Mouse (Mus musculus) hematopoietic stem cell, adult 5-6 weeks (primary cell): ENCODE measurements around the gene H2-Ke6. TPM values are rescaled to one million over a fixed set of nuclear protein-coding genes. Genes with fewer than 3 reads are reported as not detected.

Experiments
- ATAC-seq, 2 experiments: fragments of 125-278 bp in 1 of 2; replicated peaks in 1 of 2; 2 replicates each; pipeline ENCODE4 v1.8.0; 2016 to 2017; ENCODE audit warnings: inconsistent platforms in 2 of 2, mild to moderate bottlenecking in 2 of 2, moderate number of reproducible peaks in 2 of 2, low read depth in 1 of 2, moderate TSS enrichment in 1 of 2; ENCODE audit not compliant: low FRiP score in 2 of 2, poor library complexity in 2 of 2, severe bottlenecking in 2 of 2, insufficient read depth in 1 of 2, low TSS enrichment in 1 of 2
- total RNA-seq: library from RNA; stranded (forward); fragments of 172-1452, 232-1000 nt; gene quantifications from 2 replicates; pipeline ENCODE4 v1.2.3, GENCODE M21; 2017

H2-Ke6 gene
- total RNA-seq, 1 experiment from 2014 or later: 81.8 TPM

DNA sequence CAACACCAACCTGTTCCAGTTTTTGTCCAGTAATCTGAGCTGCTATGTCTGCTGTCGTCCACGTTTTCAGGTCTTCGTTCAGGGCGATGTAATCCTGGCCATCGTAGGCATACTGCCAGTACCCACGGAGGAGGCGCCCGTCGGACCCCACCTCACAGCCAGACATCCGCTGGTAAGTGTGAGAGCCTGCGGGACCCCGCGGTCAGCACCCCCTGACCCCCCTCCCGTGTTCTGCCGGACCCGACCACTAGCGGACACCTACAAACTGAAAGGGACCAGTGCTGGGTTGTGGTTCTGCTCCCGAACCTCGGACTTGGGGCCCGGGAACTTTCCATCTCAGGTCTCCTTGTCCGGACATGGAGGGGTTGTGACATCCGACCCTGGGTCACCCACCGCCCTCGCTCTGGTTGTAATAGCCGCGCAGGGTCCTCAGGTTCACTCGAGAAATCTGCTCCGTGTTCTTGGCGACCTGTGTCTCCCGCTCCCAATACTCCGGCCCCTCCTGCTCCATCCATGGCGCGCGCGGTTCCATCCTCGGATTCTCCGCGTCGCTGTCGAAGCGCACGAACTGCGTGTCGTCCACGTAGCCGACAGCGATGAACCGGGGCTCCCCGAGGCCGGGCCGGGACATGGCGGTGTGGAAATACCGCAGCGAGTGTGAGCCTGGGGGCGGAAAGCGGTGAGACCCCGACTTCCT lies 49.9 kb downstream of the H2-Ke6 start:
- no peak for ATAC-seq

Other genes with a start within 250 kb of the H2-Ke6 start
- 5.6 and 6.6 TPM in 2 replicates for gene Angptl4, start 246.2 kb downstream of the H2-Ke6 start, total RNA-seq
- 7.6 and 12.8 TPM in 2 replicates for gene Kank3, start 217.5 kb downstream of the H2-Ke6 start, total RNA-seq
- 2,029 and 3,129 TPM in 2 replicates for gene Rps28, start 203.5 kb downstream of the H2-Ke6 start, total RNA-seq
- 123 and 126 TPM in 2 replicates for gene Ndufa7, start 203.5 kb downstream of the H2-Ke6 start, total RNA-seq
- gene Cd320, start 185.0 kb downstream of the H2-Ke6 start, total RNA-seq: 11.3 and 22.1 TPM in 2 replicates
- not detected in 2 replicates for gene Gm7029, start 154.2 kb downstream of the H2-Ke6 start, total RNA-seq
- gene Kifc1, start 137.4 kb downstream of the H2-Ke6 start, total RNA-seq: 24.7 and 37.6 TPM in 2 replicates
- gene Platr17, start 122.9 kb downstream of the H2-Ke6 start, total RNA-seq: 3.3 and 4.4 TPM in 2 replicates
- gene Daxx, start 118.6 kb downstream of the H2-Ke6 start, total RNA-seq: 26.5 and 27.7 TPM in 2 replicates
- 71.1 and 79.8 TPM in 2 replicates for gene Tapbp, start 112.2 kb downstream of the H2-Ke6 start, total RNA-seq
- 20.4 and 21.4 TPM in 2 replicates for gene Zbtb22, start 112.2 kb downstream of the H2-Ke6 start, total RNA-seq
- 36.6 and 57.1 TPM in 2 replicates for gene Rgl2, start 98.5 kb downstream of the H2-Ke6 start, total RNA-seq
- 89.1 and 115 TPM in 2 replicates for gene Pfdn6, start 87.7 kb downstream of the H2-Ke6 start, total RNA-seq
- 34.8 and 57.1 TPM in 2 replicates for gene Wdr46, start 87.4 kb downstream of the H2-Ke6 start, total RNA-seq
- 3.1 and 7.3 TPM in 2 replicates for gene B3galt4, start 76.6 kb downstream of the H2-Ke6 start, total RNA-seq
- 18.1 and 19.1 TPM in 2 replicates for gene Vps52, start 72.2 kb downstream of the H2-Ke6 start, total RNA-seq
- 1,150 and 1,883 TPM in 2 replicates for gene Rps18, start 72.1 kb downstream of the H2-Ke6 start, total RNA-seq
- 1,467 and 1,957 TPM in 2 replicates for gene H2-K1, start 27.7 kb downstream of the H2-Ke6 start, total RNA-seq
- 10.6 and 15.7 TPM in 2 replicates for gene Ring1, start 3.4 kb downstream of the H2-Ke6 start, total RNA-seq
- 60.8 and 96.9 TPM in 2 replicates for gene Slc39a7, start 3.6 kb upstream of the H2-Ke6 start, total RNA-seq
- 41.2 and 51.3 TPM in 2 replicates for gene Rxrb, start 3.8 kb upstream of the H2-Ke6 start, total RNA-seq
- gene Col11a2, start 11.4 kb upstream of the H2-Ke6 start, total RNA-seq: 2.4 and 2.9 TPM in 2 replicates
- 9.2 and 16.9 TPM in 2 replicates for gene H2-Oa, start 64.3 kb upstream of the H2-Ke6 start, total RNA-seq
- gene H2-DMa, start 91.5 kb upstream of the H2-Ke6 start, total RNA-seq: 88.1 and 135 TPM in 2 replicates
- gene Brd2, start 94.6 kb upstream of the H2-Ke6 start, total RNA-seq: 348 and 418 TPM in 2 replicates
- 4.6 and 6.4 TPM in 2 replicates for gene H2-DMb2, start 115.2 kb upstream of the H2-Ke6 start, total RNA-seq
- 51.5 and 55.9 TPM in 2 replicates for gene H2-DMb1, start 125.0 kb upstream of the H2-Ke6 start, total RNA-seq
- gene Tap1, start 159.5 kb upstream of the H2-Ke6 start, total RNA-seq: 130 and 164 TPM in 2 replicates
- 124 and 169 TPM in 2 replicates for gene Psmb9, start 159.7 kb upstream of the H2-Ke6 start, total RNA-seq
- 392 and 482 TPM in 2 replicates for gene Psmb8, start 169.7 kb upstream of the H2-Ke6 start, total RNA-seq
- 113 and 116 TPM in 2 replicates for gene Tap2, start 175.5 kb upstream of the H2-Ke6 start, total RNA-seq
- gene H2-Ob, start 210.8 kb upstream of the H2-Ke6 start, total RNA-seq: 60.2 and 91.1 TPM in 2 replicates
- 155 and 159 TPM in 2 replicates for gene H2-Ab1, start 229.6 kb upstream of the H2-Ke6 start, total RNA-seq